Mouse (Mus musculus) spleen, adult 2 months (tissue): ENCODE measurements around the gene Aoc1. TPM values are rescaled to one million over a fixed set of nuclear protein-coding genes. Genes with fewer than 3 reads are reported as not detected.
"Not testable (repeated sequence)": the region's sequence is repeated elsewhere in the genome, so short reads cannot be mapped to it uniquely, and the experiment has no call there.

ENCODE experiments used
- DNase-seq, 2 experiments: peaks; one replicate each; pipeline versions ENCODE4 v3.0.0 to v3.0.0-alpha.2; 2012 to 2021; ENCODE audit warnings: low spot score in 2 of 2, low read depth in 1 of 2
- H3K27ac ChIP-seq: fragments of 200-500 bp; 2 replicates; pipeline ENCODE4 v1.5.1; 2012; ENCODE audit warnings: low read length, inconsistent platforms; ENCODE audit not compliant: insufficient read depth
- H3K27me3 ChIP-seq: fragments of 200-500 bp; 2 replicates; pipeline ENCODE4 v1.6.1; 2012; ENCODE audit warnings: mild to moderate bottlenecking, moderate library complexity, low read length, inconsistent platforms; ENCODE audit not compliant: control insufficient read depth, insufficient read depth
- H3K36me3 ChIP-seq: fragments of 200-500 bp; 2 replicates; pipeline ENCODE4 v1.6.1; 2012; ENCODE audit warnings: mild to moderate bottlenecking, low read length, inconsistent platforms; ENCODE audit not compliant: control insufficient read depth, insufficient read depth
- H3K4me1 ChIP-seq: fragments of 200-500 bp; 2 replicates; pipeline ENCODE4 v1.6.1; 2011; ENCODE audit warnings: inconsistent platforms; ENCODE audit not compliant: control insufficient read depth, insufficient read depth, insufficient read length
- H3K4me3 ChIP-seq: fragments of 200-500 bp; 2 replicates; pipeline ENCODE4 v1.5.1; 2011; ENCODE audit warnings: mild to moderate bottlenecking, inconsistent platforms; ENCODE audit not compliant: insufficient read depth, insufficient read length; ENCODE audit errors: extremely low read depth
- CTCF ChIP-seq: fragments of 200-500 bp; IDR thresholded peaks from 2 replicates; pipeline ENCODE4 v1.5.1; 2011; ENCODE audit warnings: mild to moderate bottlenecking, inconsistent platforms; ENCODE audit not compliant: insufficient read depth, insufficient read length, insufficient replicate concordance; ENCODE audit errors: extremely low read depth
- POLR2A ChIP-seq: fragments of 200-500 bp; IDR thresholded peaks from 2 replicates; pipeline ENCODE4 v1.6.1; 2011; ENCODE audit warnings: low read depth, low read length, inconsistent platforms
- WGBS: fragments of 180-500 bp; shearing (Covaris S2); methylation state at CpG from one replicate; pipeline ENCODE4 v1.1.7; 2018; 5-methylcytosine and 5-hydroxymethylcytosine counted together
- polyA plus RNA-seq: library from polyadenylated mRNA; depleted of rRNA; stranded (reverse); fragments of >200 nt; gene quantifications from 2 replicates; pipeline ENCODE4 v1.2.3, GENCODE M21; 2012

The Aoc1 gene
- polyA plus RNA-seq, 1 experiment: 0.77 TPM

DNA sequence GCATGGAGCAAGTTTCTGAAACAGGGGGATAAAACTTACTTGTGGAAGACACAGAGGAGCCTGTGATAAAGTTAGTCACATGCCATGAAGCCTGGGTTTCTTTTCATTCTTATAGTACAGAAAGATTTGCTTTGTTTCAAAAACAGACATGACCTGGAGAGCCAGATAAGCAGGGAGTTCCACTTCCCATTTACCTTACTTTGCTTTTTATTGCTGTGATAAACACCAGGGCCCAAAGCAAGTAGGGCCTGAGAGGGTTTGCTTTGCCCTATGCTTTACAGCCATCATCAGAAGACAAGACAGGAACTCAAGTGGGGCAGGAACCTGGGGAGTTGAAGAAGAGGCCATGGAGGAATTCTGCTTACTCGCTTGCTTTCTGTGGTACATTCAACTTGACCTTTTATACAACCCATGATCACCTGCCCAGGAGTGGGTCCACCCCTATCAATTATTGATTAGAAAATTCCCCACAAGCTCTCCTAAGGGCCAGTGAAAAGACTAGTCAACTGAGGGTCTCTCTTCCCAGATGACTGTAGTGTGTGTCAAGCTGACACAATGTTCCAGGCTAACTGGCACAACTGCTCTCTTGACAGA, 7.4 kb upstream of the Aoc1 start:
- no peak for TF ChIP-seq POLR2A
- no peak for TF ChIP-seq CTCF
- H3K36me3 ChIP-seq: no peaks in the 10 kb centered on the region
- H3K27me3 ChIP-seq: no peaks in the 10 kb centered on the region
- H3K4me1 ChIP-seq: no peaks in the 10 kb centered on the region
- H3K4me3 ChIP-seq: no peak overlapping the region
- no peak for DNase-seq
- H3K27ac ChIP-seq: no peak overlapping the region
- 88% methylated on average over 1 of the region's 1 CpGs for WGBS

DNA sequence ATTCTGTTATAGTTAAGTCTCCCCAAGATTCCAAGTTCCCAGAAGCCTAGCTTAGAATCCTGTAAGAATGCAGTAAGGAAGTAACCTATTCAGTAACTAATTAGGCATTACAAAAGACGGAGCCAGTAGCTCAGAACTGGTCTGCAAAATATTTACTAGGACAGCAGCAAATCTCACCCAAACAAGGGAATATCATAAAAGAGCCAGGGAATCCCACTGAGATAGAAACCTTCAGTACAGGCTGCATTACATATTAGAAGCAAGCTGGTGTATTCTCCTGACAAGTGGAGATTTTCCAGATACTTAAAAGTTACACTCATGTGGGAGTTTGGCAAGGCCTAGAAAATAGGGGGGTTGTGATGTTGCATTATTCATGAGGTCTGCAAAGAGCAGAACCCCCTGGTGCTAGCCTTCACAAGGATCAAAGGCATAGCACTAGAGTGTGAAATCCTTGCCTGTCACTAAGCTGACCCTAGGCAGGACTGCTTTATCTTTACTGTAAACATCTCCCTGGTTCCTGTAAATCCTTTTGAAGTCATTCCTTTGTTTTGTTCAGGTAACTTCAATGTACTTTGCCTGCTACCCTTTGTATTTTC, 6.2 kb upstream of the Aoc1 start:
- 78% methylated on average over 1 of the region's 1 CpGs for WGBS
- DNase-seq, H3K4me3 ChIP-seq, H3K27ac ChIP-seq, H3K27me3 ChIP-seq, H3K36me3 ChIP-seq, H3K4me1 ChIP-seq: not testable (repeated sequence)

DNA sequence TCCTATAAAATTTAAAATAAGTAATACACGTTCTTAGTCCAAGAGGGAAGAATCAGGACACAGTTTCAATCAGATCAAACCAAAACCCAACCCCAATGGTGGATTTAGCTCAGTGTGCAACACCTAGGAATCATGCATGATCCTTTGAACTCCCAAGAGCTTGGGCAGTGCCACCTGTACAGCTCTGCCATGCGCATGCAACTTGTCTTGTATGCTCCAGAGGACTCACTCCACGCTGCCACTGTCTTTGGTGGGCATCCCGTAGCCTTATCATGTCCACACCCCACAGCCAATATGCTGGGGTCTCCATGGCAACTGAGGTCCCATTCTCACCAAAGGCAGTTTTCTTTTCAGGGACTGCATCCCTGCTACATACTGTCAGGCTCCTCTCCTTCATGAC, 5.5 kb upstream of the Aoc1 start:
- TF ChIP-seq POLR2A: no peak
- TF ChIP-seq CTCF: no peak
- DNase-seq: no peak
- 84% methylated on average over 4 of the region's 4 CpGs for WGBS
- H3K36me3 ChIP-seq: no peaks in the 10 kb centered on the region
- H3K4me3 ChIP-seq: no peak overlapping the region
- no peaks in the 10 kb centered on the region for H3K4me1 ChIP-seq
- H3K27me3 ChIP-seq: no peaks in the 10 kb centered on the region
- no peak overlapping the region for H3K27ac ChIP-seq

GRCm38 (mm10) chr6:48869774-48870173, 2.9 kb upstream of the Aoc1 start:
- no peak for TF ChIP-seq CTCF
- no peak for TF ChIP-seq POLR2A
- no peak overlapping the region for H3K4me3 ChIP-seq
- no peak overlapping the region for H3K27ac ChIP-seq
- no peak for DNase-seq
- no peaks in the 10 kb centered on the region for H3K4me1 ChIP-seq
- 83% methylated on average over 2 of the region's 2 CpGs for WGBS
- no peaks in the 10 kb centered on the region for H3K27me3 ChIP-seq
- no peaks in the 10 kb centered on the region for H3K36me3 ChIP-seq

- WGBS: 69% methylated on average over 4 of the region's 4 CpGs
- no peak overlapping the region for H3K4me3 ChIP-seq
- H3K27ac ChIP-seq: no peak overlapping the region
- H3K27me3 ChIP-seq: no peaks in the 10 kb centered on the region
- no peaks in the 10 kb centered on the region for H3K36me3 ChIP-seq
- TF ChIP-seq CTCF: no peak
- TF ChIP-seq POLR2A: no peak
- H3K4me1 ChIP-seq: no peaks in the 10 kb centered on the region
- no peak for DNase-seq
These were observed 1.9 kb downstream of the Aoc1 start for GRCm38 (mm10) chr6:48874576-48874975.

DNA sequence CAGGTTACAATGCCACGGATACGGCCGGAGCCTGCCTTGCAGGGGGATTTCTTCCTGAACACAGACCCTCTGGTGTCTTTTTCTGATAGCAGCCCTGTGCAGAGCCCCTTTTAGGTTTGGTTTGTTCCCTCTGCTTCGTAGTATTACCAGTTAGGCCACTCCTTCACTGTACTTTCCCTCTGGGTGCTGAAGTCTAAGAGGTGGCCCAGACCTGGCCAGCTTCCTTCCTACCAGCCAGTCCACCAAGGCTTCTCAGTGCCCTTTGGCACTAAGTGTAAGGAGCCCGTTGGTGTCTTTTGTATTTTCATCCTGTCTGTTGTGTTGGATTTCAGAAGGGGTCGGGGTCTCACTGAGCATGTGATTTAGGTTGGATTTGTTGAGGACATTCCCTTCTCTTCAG, 2.8 kb downstream of the Aoc1 start:
- Histone ChIP-seq H3K36me3 (no peaks in the 10 kb centered on the region), H3K27ac (no peak overlapping the region), H3K4me1 (no peaks in the 10 kb centered on the region), H3K27me3 (no peaks in the 10 kb centered on the region), H3K4me3 (no peak overlapping the region)
- 84% methylated on average over 6 of the region's 6 CpGs for whole genome bisulfite sequencing
- TF ChIP-seq POLR2A (no peak), CTCF (no peak)
- DNase-seq: no peak

DNA sequence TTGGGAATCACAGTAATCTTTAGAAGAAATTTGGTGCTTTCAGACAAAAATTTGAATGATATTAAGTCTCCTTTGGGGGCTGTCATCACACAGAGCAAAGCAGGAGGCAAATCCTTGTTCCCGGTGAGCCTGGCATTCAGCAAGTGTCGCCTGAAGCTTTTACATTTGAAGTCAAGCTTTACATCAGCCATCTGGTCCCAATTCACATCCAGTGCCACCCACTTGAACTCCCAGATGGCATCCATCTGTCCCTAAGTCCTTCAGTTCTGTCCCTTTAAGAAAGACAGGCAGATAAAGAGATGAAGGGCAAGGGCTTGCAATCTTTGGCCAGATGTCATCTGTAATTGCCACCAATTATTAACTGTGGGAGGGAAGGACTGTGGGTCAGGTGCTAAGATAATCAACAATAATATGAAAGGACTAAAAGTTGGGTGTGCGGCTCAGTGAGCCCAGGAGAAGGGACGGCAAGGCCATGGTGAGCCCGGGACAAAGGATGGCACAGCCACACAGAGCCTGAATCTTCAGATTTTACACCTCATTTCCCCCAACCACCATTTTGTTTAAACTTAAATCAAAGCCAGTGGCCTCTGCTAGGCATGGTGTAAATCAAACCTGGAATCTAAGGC, 3.9 kb downstream of the Aoc1 start:
- no peak for DNase-seq
- no peak overlapping the region for H3K27ac ChIP-seq
- 88% methylated on average over 5 of the region's 5 CpGs for WGBS
- no peaks in the 10 kb centered on the region for H3K4me1 ChIP-seq
- H3K4me3 ChIP-seq: no peak overlapping the region
- no peaks in the 10 kb centered on the region for H3K27me3 ChIP-seq
- TF ChIP-seq CTCF (no peak), POLR2A (no peak)
- no peaks in the 10 kb centered on the region for H3K36me3 ChIP-seq
